Mouse (Mus musculus): Measurements from ENCODE around the gene Setdb2. TPM values are rescaled to one million over a fixed set of nuclear protein-coding genes. Genes with fewer than 3 reads are reported as not detected.

Gene Setdb2
- polyA plus RNA-seq (2015; fragmentation: Nextera tagmentation; extraction: Ambion mirVana): 9.2 and 10.0 TPM in 2 replicates

GRCm38 (mm10) chr14:59440558-59441471 lies at the start of gene Setdb2, which contains the start of gene Cab39l:
TSS of gene Setdb2 (minus strand) at chr14:59440884.
TSS of gene Cab39l (plus strand) at chr14:59440972.
- WGBS: under 1% methylated on average over 66 of the region's 66 CpGs

DNA sequence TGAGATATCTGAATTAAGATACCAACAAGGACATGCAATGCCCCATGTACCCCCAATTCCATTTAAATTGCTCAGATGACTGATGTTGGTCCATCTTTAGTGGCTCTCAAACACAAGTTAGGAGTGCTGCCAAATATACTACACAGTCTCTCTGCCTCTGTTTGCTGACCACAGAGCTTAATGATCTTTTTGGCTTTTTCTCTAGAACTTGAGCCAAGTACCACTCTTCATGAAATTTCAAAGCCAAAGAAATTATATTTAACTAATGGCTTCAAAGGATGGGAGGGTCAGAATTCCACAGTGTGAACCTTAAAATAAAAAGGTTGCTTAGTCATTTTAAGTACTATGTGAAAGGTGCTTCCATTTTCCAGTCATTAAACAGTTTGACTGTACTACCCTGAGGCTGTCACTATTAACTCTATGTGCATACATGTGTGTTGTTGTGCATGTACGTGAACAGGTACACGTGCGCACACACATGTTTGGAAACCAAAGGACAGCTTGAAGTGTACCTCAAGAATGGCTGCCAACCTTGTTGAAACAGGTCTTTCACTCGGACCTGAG lies 44.6 kb upstream of the Setdb2 start:
- no peaks in the 10 kb centered on the region for H3K9me3 ChIP-seq (replicated peaks)
- H3K9ac ChIP-seq: no peak overlapping the region
- H3K4me1 ChIP-seq: no peaks in the 10 kb centered on the region
- WGBS: 88% methylated on average over 4 of the region's 4 CpGs
- no peaks in the 10 kb centered on the region for H3K36me3 ChIP-seq
- ATAC-seq (ENCODE audit: insufficient number of reproducible peaks, low FRiP score, low TSS enrichment, low read depth): no peak
- no peak overlapping the region for H3K4me2 ChIP-seq (replicated peaks)
- no peaks in the 10 kb centered on the region for H3K27me3 ChIP-seq
- no peak overlapping the region for H3K27ac ChIP-seq (replicated peaks)
- no peak overlapping the region for H3K4me3 ChIP-seq (replicated peaks)

More at GRCm38 (mm10) chr14:59440558-59441471, at the start of gene Setdb2, which contains the start of gene Cab39l:
- H3K4me1 ChIP-seq: peaks cover 2% of the 10 kb centered on the region; the same call in 1 of the 2 replicates
- no peaks in the 10 kb centered on the region for H3K36me3 ChIP-seq
- H3K4me2 ChIP-seq (replicated peaks): peak within 1 kb of the TSS; percentile 79
- no peaks in the 10 kb centered on the region for H3K9me3 ChIP-seq (replicated peaks)
- H3K9ac ChIP-seq: peak within 1 kb of the TSS; percentile 82
- peak within 1 kb of the TSS; percentile 86 for H3K27ac ChIP-seq (replicated peaks)
- H3K27me3 ChIP-seq: no peaks in the 10 kb centered on the region
- H3K4me3 ChIP-seq (replicated peaks): peak within 1 kb of the TSS; percentile 93
- peak; percentile 100 for ATAC-seq (ENCODE audit: insufficient number of reproducible peaks, low FRiP score, low TSS enrichment, low read depth)

DNA sequence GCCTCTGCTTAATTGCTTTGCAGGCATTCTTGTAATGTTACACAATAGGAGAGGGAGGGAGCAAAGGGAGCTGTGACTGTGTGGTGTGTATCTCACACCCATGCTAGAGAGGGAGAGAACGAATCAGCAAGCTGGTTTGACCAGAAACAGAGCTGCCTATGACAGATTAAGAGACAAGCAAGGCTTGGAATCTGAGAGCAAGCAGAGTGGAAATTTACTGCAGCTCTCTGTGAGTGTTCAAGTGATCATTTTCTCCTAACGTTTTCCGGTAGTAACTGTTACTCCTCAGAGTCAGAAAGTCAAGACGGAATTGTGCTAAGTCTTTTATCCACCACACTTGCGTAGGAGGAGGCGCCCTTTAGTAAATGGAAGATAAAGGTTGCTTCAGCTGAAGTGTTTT lies 38.0 kb upstream of the Setdb2 start:
- Histone ChIP-seq H3K9ac (no peak overlapping the region), H3K27me3 (no peaks in the 10 kb centered on the region), H3K4me3 (replicated peaks) (no peak overlapping the region), H3K27ac (replicated peaks) (0 out of 2 replicates have a peak overlapping the region, but pooled peaks have one; percentile 35), H3K9me3 (replicated peaks) (no peaks in the 10 kb centered on the region), H3K4me2 (replicated peaks) (no peak overlapping the region), H3K4me1 (0 out of 2 replicates have a peak, but pooled peaks cover 8% of the 10 kb centered on the region), H3K36me3 (no peaks in the 10 kb centered on the region)
- ATAC-seq (ENCODE audit: insufficient number of reproducible peaks, low FRiP score, low TSS enrichment, low read depth): no peak
- WGBS: 51% methylated on average over 6 of the region's 6 CpGs

- WGBS: 79% methylated on average over 1 of the region's 1 CpGs
These were observed 30.1 kb upstream of the Setdb2 start for GRCm38 (mm10) chr14:59470781-59471180.

GRCm38 (mm10) chr14:59467798-59468197 lies 27.1 kb upstream of the Setdb2 start:
- H3K9me3 ChIP-seq (replicated peaks): no peaks in the 10 kb centered on the region
- no peak overlapping the region for H3K27ac ChIP-seq (replicated peaks)
- H3K9ac ChIP-seq: no peak overlapping the region
- no peak overlapping the region for H3K4me3 ChIP-seq (replicated peaks)
- WGBS: 59% methylated on average over 1 of the region's 1 CpGs
- no peaks in the 10 kb centered on the region; the same call in 1 of the 2 replicates for H3K4me1 ChIP-seq
- no peaks in the 10 kb centered on the region for H3K27me3 ChIP-seq
- no peak overlapping the region for H3K4me2 ChIP-seq (replicated peaks)
- no peak for ATAC-seq (ENCODE audit: insufficient number of reproducible peaks, low FRiP score, low TSS enrichment, low read depth)
- H3K36me3 ChIP-seq: no peaks in the 10 kb centered on the region

More at GRCm38 (mm10) chr14:59470781-59471180, 30.1 kb upstream of the Setdb2 start:
- no peak for ATAC-seq (ENCODE audit: insufficient number of reproducible peaks, low FRiP score, low TSS enrichment, low read depth)
- Histone ChIP-seq H3K4me1 (no peaks in the 10 kb centered on the region; the same call in 1 of the 2 replicates), H3K4me3 (replicated peaks) (no peak overlapping the region), H3K36me3 (no peaks in the 10 kb centered on the region), H3K27me3 (no peaks in the 10 kb centered on the region), H3K4me2 (replicated peaks) (no peak overlapping the region), H3K9me3 (replicated peaks) (no peaks in the 10 kb centered on the region), H3K9ac (no peak overlapping the region), H3K27ac (replicated peaks) (no peak overlapping the region)

DNA sequence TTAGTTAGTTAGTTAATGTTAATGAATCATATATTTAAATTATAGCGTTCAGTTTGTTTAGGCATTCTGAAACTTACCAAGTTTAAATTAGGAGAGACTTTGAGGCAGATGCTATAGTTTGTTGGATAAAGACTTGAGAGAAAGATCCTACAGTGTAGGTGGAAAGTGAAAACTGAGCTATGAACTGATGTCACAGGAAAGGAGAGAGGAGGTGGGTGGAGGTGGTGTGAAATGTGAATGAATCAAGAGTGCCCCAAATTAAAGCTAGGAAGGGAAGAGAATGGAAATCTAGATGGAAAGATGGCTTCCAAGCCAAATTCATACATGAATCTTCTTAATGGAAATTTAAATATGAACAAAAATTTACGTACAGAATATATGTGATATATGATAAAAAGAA lies 25.8 kb upstream of the Setdb2 start:
- 96% methylated on average over 2 of the region's 2 CpGs for WGBS
- Histone ChIP-seq H3K4me3 (replicated peaks) (no peak overlapping the region), H3K4me2 (replicated peaks) (no peak overlapping the region), H3K36me3 (peaks cover 7% of the 10 kb centered on the region; the same call in 1 of the 2 replicates), H3K27me3 (no peaks in the 10 kb centered on the region), H3K4me1 (no peaks in the 10 kb centered on the region; the same call in 1 of the 2 replicates), H3K27ac (replicated peaks) (no peak overlapping the region), H3K9ac (no peak overlapping the region), H3K9me3 (replicated peaks) (no peaks in the 10 kb centered on the region)
- ATAC-seq (ENCODE audit: insufficient number of reproducible peaks, low FRiP score, low TSS enrichment, low read depth): no peak

- no peak for ATAC-seq (ENCODE audit: insufficient number of reproducible peaks, low FRiP score, low TSS enrichment, low read depth)
- Histone ChIP-seq H3K36me3 (no peaks in the 10 kb centered on the region), H3K27ac (replicated peaks) (no peak overlapping the region), H3K9me3 (replicated peaks) (no peaks in the 10 kb centered on the region), H3K4me1 (no peaks in the 10 kb centered on the region), H3K27me3 (no peaks in the 10 kb centered on the region), H3K9ac (no peak overlapping the region), H3K4me2 (replicated peaks) (no peak overlapping the region), H3K4me3 (replicated peaks) (no peak overlapping the region)
These were observed 7.3 kb upstream of the Setdb2 start for GRCm38 (mm10) chr14:59447981-59448380.

DNA sequence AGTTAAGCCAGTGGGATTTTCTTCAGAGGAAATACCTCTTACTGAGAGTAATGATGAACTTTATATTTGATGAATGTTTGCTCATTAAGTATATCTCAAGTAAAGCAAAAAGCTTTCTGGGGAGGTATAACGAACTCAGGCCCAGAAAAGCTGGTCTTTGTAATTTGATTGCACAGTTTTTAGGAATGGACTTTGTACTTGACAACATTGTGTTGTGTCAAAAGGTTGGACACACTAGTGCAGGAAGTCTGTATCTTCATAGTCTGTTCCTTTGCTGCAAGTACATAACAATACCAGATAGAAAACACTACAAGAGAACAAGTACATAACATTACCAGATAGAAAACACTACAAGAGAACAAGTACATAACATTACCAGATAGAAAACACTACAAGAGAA lies 4.7 kb upstream of the Setdb2 start:
- Histone ChIP-seq H3K27ac (replicated peaks) (no peak overlapping the region), H3K27me3 (no peaks in the 10 kb centered on the region), H3K4me3 (replicated peaks) (no peak overlapping the region), H3K9me3 (replicated peaks) (no peaks in the 10 kb centered on the region), H3K9ac (no peak overlapping the region), H3K36me3 (no peaks in the 10 kb centered on the region), H3K4me2 (replicated peaks) (no peak overlapping the region), H3K4me1 (no peaks in the 10 kb centered on the region)
- 90% methylated on average over 1 of the region's 1 CpGs for WGBS
- ATAC-seq (ENCODE audit: insufficient number of reproducible peaks, low FRiP score, low TSS enrichment, low read depth): no peak

- Histone ChIP-seq H3K4me1 (peaks cover 2% of the 10 kb centered on the region; the same call in 1 of the 2 replicates), H3K9ac (peak overlapping the region; percentile 82), H3K27me3 (no peaks in the 10 kb centered on the region), H3K4me3 (replicated peaks) (peak overlapping the region; percentile 93), H3K36me3 (no peaks in the 10 kb centered on the region), H3K9me3 (replicated peaks) (no peaks in the 10 kb centered on the region), H3K4me2 (replicated peaks) (peak overlapping the region; percentile 79), H3K27ac (replicated peaks) (peak overlapping the region; percentile 86)
- ATAC-seq (ENCODE audit: insufficient number of reproducible peaks, low FRiP score, low TSS enrichment, low read depth): no peak
- 8% methylated on average over 6 of the region's 6 CpGs for WGBS
These were observed 755 bp upstream of the Setdb2 start for GRCm38 (mm10) chr14:59441472-59441805.

DNA sequence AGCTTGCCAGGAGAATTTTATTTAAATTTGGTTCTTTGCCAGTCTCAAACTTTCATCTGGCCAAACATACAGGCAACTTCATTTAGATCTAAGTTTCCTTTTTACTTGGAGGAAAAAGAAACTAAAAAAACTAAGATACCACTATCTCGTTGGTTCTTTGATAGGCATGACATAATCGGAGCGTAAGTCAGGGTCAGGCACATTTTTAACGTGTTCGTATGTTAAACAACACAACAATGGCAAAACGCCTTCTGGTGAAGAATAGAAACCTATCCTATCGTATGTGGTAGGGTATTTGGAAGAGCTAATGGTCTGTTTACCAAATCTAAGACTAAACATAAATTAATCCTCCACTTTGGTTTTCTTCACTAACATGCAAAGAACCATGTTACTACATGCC lies 645 bp downstream of the Setdb2 start:
- peaks cover 2% of the 10 kb centered on the region; the same call in 1 of the 2 replicates for H3K4me1 ChIP-seq
- H3K36me3 ChIP-seq: no peaks in the 10 kb centered on the region
- H3K4me3 ChIP-seq (replicated peaks): peak overlapping the region; percentile 93
- no peaks in the 10 kb centered on the region for H3K27me3 ChIP-seq
- ATAC-seq (ENCODE audit: insufficient number of reproducible peaks, low FRiP score, low TSS enrichment, low read depth): no peak
- H3K9ac ChIP-seq: peak overlapping the region; percentile 82; the same call in 1 of the 2 replicates
- H3K27ac ChIP-seq (replicated peaks): no peak overlapping the region
- 15% methylated on average over 7 of the region's 7 CpGs for WGBS
- no peaks in the 10 kb centered on the region for H3K9me3 ChIP-seq (replicated peaks)
- H3K4me2 ChIP-seq (replicated peaks): peak overlapping the region; percentile 79

DNA sequence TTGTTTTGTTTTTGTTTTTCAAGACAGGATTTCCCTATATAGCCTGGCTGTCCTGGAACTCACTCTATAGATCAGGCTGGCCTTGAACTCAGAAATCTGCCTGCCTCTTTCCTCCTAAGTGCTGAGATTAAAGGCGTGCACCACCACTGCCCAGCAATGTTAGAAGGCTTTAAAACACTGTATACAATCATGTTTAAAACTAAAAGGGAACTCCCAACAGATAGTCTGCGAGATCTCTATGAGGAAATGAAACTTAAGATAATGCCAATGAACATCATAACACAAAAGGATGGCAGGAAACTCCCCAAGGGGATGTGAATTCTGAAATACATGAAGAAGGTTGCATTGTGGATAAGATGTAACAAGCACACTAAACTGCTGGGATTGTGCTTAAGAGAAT lies 2.2 kb downstream of the Setdb2 start:
- 81% methylated on average over 2 of the region's 2 CpGs for WGBS
- H3K4me1 ChIP-seq: peaks cover 2% of the 10 kb centered on the region; the same call in 1 of the 2 replicates
- no peak overlapping the region for H3K9ac ChIP-seq
- no peak overlapping the region for H3K4me3 ChIP-seq (replicated peaks)
- H3K27me3 ChIP-seq: no peaks in the 10 kb centered on the region
- no peaks in the 10 kb centered on the region for H3K9me3 ChIP-seq (replicated peaks)
- no peak for ATAC-seq (ENCODE audit: insufficient number of reproducible peaks, low FRiP score, low TSS enrichment, low read depth)
- no peak overlapping the region for H3K4me2 ChIP-seq (replicated peaks)
- H3K36me3 ChIP-seq: no peaks in the 10 kb centered on the region
- H3K27ac ChIP-seq (replicated peaks): no peak overlapping the region

All from embryonic facial prominence, embryonic 15.5 days (tissue).